Mouse (Mus musculus) liver, postnatal 0 days (tissue): ENCODE results near the gene Ern1. TPM values are rescaled to one million over a fixed set of nuclear protein-coding genes. Genes with fewer than 3 reads are reported as not detected.

Experiments used
- ATAC-seq: fragments of 200-750 bp; cut with Nextera tagmentation; 2 replicates; pipeline ENCODE4 v1.8.0; 2017; ENCODE audit warnings: mild to moderate bottlenecking, moderate library complexity
- DNase-seq: peaks from one replicate; pipeline ENCODE4 v3.0.0-alpha.2; 2016
- H3K27ac ChIP-seq: fragments of 300-500 bp; sonication (generic); 2 replicates; pipeline ENCODE4 v1.5.1; 2014; ENCODE audit warnings: antibody characterized with exemption, moderate library complexity, mild to moderate bottlenecking, low read depth
- H3K27me3 ChIP-seq: fragments of 300-500 bp; sonication (generic); 2 replicates; pipeline ENCODE4 v1.6.1; 2014; ENCODE audit warnings: low read length, control low read depth, mixed read lengths; ENCODE audit not compliant: insufficient read depth
- H3K36me3 ChIP-seq: fragments of 300-500 bp; sonication (generic); replicated peaks from 2 replicates; pipeline ENCODE4 v1.6.1; 2014; ENCODE audit warnings: mild to moderate bottlenecking, control low read depth, low read length, moderate library complexity, mixed read lengths; ENCODE audit not compliant: insufficient read depth
- H3K4me1 ChIP-seq: fragments of 300-500 bp; sonication (generic); 2 replicates; pipeline ENCODE4 v1.6.1; 2014; ENCODE audit warnings: antibody characterized with exemption, mild to moderate bottlenecking, control low read depth; ENCODE audit not compliant: insufficient read depth
- H3K4me2 ChIP-seq: fragments of 300-500 bp; sonication (generic); 2 replicates; pipeline ENCODE4 v1.6.1; 2014; ENCODE audit warnings: low read depth, mild to moderate bottlenecking, low read length, moderate library complexity, mixed read lengths
- H3K4me3 ChIP-seq: fragments of 300-500 bp; sonication (generic); 2 replicates; pipeline ENCODE4 v1.5.1; 2014; ENCODE audit warnings: low read depth, low read length
- H3K9ac ChIP-seq: fragments of 300-500 bp; sonication (generic); replicated peaks from 2 replicates; pipeline ENCODE4 v1.6.1; 2014; ENCODE audit warnings: mild to moderate bottlenecking, moderate library complexity
- H3K9me3 ChIP-seq: fragments of 300-500 bp; sonication (generic); 2 replicates; pipeline ENCODE4 v1.6.1; 2016; ENCODE audit warnings: mild to moderate bottlenecking, control low read depth, low read length, mixed read lengths
- CTCF ChIP-seq: sonication (generic); IDR thresholded peaks from 2 replicates; pipeline ENCODE4 v1.5.1; 2016; ENCODE audit warnings: antibody characterized with exemption, low read depth
- EP300 ChIP-seq: IDR thresholded peaks from 2 replicates; pipeline ENCODE4 v1.6.1; 2016; ENCODE audit warnings: antibody characterized with exemption, low read depth, mild to moderate bottlenecking
- WGBS: fragments of 180-500 bp; shearing (Covaris S2); extraction: QIAGEN DNeasy Blood & Tissue Kit; methylation state at CpG from one replicate; pipeline ENCODE4 v1.1.7; 2014; ENCODE audit not compliant: insufficient replicate concordance; 5-methylcytosine and 5-hydroxymethylcytosine counted together
- polyA plus RNA-seq: library from polyadenylated mRNA; unstranded; fragments of >200 nt; fragmentation: Nextera tagmentation; extraction: Ambion mirVana; gene quantifications from 2 replicates; pipeline ENCODE4 v1.2.1, GENCODE M21; 2015

The Ern1 gene
- polyA plus RNA-seq, 1 experiment from 2014 or later, result 2.9 TPM

- H3K36me3 ChIP-seq, result 0 out of 2 replicates have a peak, but pooled peaks cover 5% of the 10 kb centered on the region
- TF ChIP-seq EP300 (no peak), CTCF (no peak)
- H3K27ac ChIP-seq, result peak overlapping the region; percentile 72
- DNase-seq (no peak), ATAC-seq (peak; percentile 60)
- H3K4me3 ChIP-seq, result peak overlapping the region; percentile 27
- peak overlapping the region; percentile 23; the same call in 1 of the 2 replicates for H3K9ac ChIP-seq
- 27% methylated on average over 5 of the region's 5 CpGs for WGBS
- no peaks in the 10 kb centered on the region for H3K27me3 ChIP-seq
- H3K4me2 ChIP-seq, result peak overlapping the region; percentile 36
- no peaks in the 10 kb centered on the region for H3K9me3 ChIP-seq
- H3K4me1 ChIP-seq, result peaks cover 10% of the 10 kb centered on the region
Observed at GRCm38 (mm10) chr11:106382424-106382823, 105.2 kb downstream of the Ern1 start.

GRCm38 (mm10) chr11:106381883-106382282 is 105.8 kb downstream of the Ern1 start:
- DNase-seq, result no peak
- TF ChIP-seq CTCF (no peak), EP300 (no peak)
- Histone ChIP-seq H3K36me3 (0 out of 2 replicates have a peak, but pooled peaks cover 5% of the 10 kb centered on the region), H3K9me3 (no peaks in the 10 kb centered on the region), H3K4me1 (peaks cover 7% of the 10 kb centered on the region; the same call in 1 of the 2 replicates), H3K27ac (peak overlapping the region; percentile 72), H3K9ac (peak overlapping the region; percentile 23; the same call in 1 of the 2 replicates), H3K4me2 (peak overlapping the region; percentile 36), H3K27me3 (no peaks in the 10 kb centered on the region), H3K4me3 (peak overlapping the region; percentile 27)
- 53% methylated on average over 7 of the region's 7 CpGs for WGBS
- no peak for ATAC-seq

- Histone ChIP-seq H3K27me3 (no peaks in the 10 kb centered on the region), H3K4me2 (peak overlapping the region; percentile 36), H3K9me3 (no peaks in the 10 kb centered on the region), H3K36me3 (0 out of 2 replicates have a peak, but pooled peaks cover 5% of the 10 kb centered on the region), H3K4me3 (no peak overlapping the region), H3K4me1 (peaks cover 7% of the 10 kb centered on the region; the same call in 1 of the 2 replicates), H3K9ac (no peak overlapping the region), H3K27ac (no peak overlapping the region)
- DNase-seq (no peak), ATAC-seq (no peak)
- peak; percentile 48 for TF ChIP-seq CTCF
- TF ChIP-seq EP300, result no peak
- WGBS, result 74% methylated on average over 11 of the region's 11 CpGs
Observed at GRCm38 (mm10) chr11:106381011-106381410, 106.6 kb downstream of the Ern1 start.

GRCm38 (mm10) chr11:106374979-106375378 is 112.7 kb downstream of the Ern1 start:
- ATAC-seq, result no peak
- no peak overlapping the region for H3K4me3 ChIP-seq
- H3K4me1 ChIP-seq, result no peaks in the 10 kb centered on the region; the same call in 1 of the 2 replicates
- 50% methylated on average over 5 of the region's 5 CpGs for WGBS
- H3K36me3 ChIP-seq, result 0 out of 2 replicates have a peak, but pooled peaks cover 2% of the 10 kb centered on the region
- no peak for DNase-seq
- no peaks in the 10 kb centered on the region for H3K9me3 ChIP-seq
- H3K27me3 ChIP-seq, result no peaks in the 10 kb centered on the region
- no peak overlapping the region for H3K9ac ChIP-seq
- no peak overlapping the region for H3K4me2 ChIP-seq
- TF ChIP-seq CTCF, result no peak
- TF ChIP-seq EP300, result no peak
- H3K27ac ChIP-seq, result no peak overlapping the region

GRCm38 (mm10) chr11:106374559-106374958 is 113.1 kb downstream of the Ern1 start:
- no peak overlapping the region for H3K4me2 ChIP-seq
- no peaks in the 10 kb centered on the region for H3K9me3 ChIP-seq
- no peaks in the 10 kb centered on the region for H3K27me3 ChIP-seq
- no peaks in the 10 kb centered on the region for H3K4me1 ChIP-seq
- no peak overlapping the region for H3K9ac ChIP-seq
- no peak overlapping the region for H3K4me3 ChIP-seq
- H3K27ac ChIP-seq, result no peak overlapping the region
- H3K36me3 ChIP-seq, result no peaks in the 10 kb centered on the region
- DNase-seq, result no peak
- no peak for TF ChIP-seq EP300
- TF ChIP-seq CTCF, result no peak
- no peak for ATAC-seq
- 34% methylated on average over 9 of the region's 9 CpGs for WGBS

GRCm38 (mm10) chr11:106373998-106374397 is 113.7 kb downstream of the Ern1 start:
- Histone ChIP-seq H3K9ac (no peak overlapping the region), H3K27me3 (no peaks in the 10 kb centered on the region), H3K4me2 (no peak overlapping the region), H3K9me3 (no peaks in the 10 kb centered on the region), H3K4me3 (no peak overlapping the region), H3K4me1 (no peaks in the 10 kb centered on the region), H3K27ac (no peak overlapping the region), H3K36me3 (no peaks in the 10 kb centered on the region)
- WGBS, result 51% methylated on average over 11 of the region's 11 CpGs
- DNase-seq (no peak), ATAC-seq (no peak)
- TF ChIP-seq CTCF (no peak), EP300 (no peak)
